Mouse (Mus musculus) ES-Bruce4 (cell line): ENCODE measurements around the gene Gnb2.

Experiments
- CTCF ChIP-seq: IDR thresholded peaks from one replicate; pipeline ENCODE4 v1.8.1; 2011; ENCODE audit warnings: low read depth, low read length
- POLR2A ChIP-seq: IDR thresholded peaks from one replicate; pipeline ENCODE4 v1.8.1; 2011; ENCODE audit warnings: low read length; ENCODE audit not compliant: insufficient read depth

GRCm38 (mm10) chr5:137569031-137569430, 35.7 kb upstream of the Gnb2 start:
- TF ChIP-seq CTCF: no peak
- TF ChIP-seq POLR2A: no peak
